Mouse (Mus musculus) splenic B cell, adult 2 months (primary cell): ENCODE measurements around the gene Ttc13.
A peak's percentile ranks its signal among the peaks of the same experiment; 100 is the strongest.

Experiments used
- DNase-seq: peaks from one replicate; pipeline ENCODE4 v3.0.0-alpha.2; 2011; ENCODE audit warnings: low read depth, low spot score
- H3K27me3 ChIP-seq: 2 replicates; pipeline ENCODE4 v1.6.1; 2012; ENCODE audit warnings: mild to moderate bottlenecking, low read length, moderate library complexity, mixed read lengths; ENCODE audit not compliant: control insufficient read depth, poor library complexity, insufficient read depth, severe bottlenecking
- H3K36me3 ChIP-seq: 2 replicates; pipeline ENCODE4 v1.6.1; 2012; ENCODE audit warnings: mild to moderate bottlenecking, low read length, moderate library complexity, mixed read lengths; ENCODE audit not compliant: control insufficient read depth, poor library complexity, insufficient read depth, severe bottlenecking

Ttc13 gene

GRCm38 (mm10) chr8:124721862-124722515 lies at the start of gene Ttc13, which contains the start of gene Arv1:
Ttc13 (minus strand) TSS chr8:124721983.
Arv1 (plus strand) TSS chr8:124722139.
- no peaks in the 10 kb centered on the region for H3K27me3 ChIP-seq
- DNase-seq = peak; percentile 98

DNA sequence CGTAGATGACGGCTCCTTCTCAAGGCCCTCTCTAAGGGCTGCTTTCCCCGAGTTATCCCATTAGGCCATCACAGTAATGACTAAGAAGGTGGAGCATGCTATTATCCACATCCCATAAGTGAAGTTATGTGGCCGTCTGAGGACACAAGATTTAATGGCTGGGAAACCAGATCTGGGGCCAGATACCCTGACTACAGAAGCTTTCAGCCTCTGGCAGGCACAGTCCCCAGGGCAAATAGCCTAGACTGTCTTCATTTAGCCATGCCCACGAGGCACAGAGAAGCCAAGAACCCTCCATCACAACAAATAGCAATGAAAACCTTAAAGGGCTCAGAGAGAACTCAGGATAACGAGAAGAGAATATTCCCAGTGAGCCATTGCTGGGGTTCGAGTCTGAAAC lies 41.3 kb upstream of the Ttc13 start:
- Histone ChIP-seq H3K27me3 (no peaks in the 10 kb centered on the region), H3K36me3 (no peaks in the 10 kb centered on the region)
- no peak for DNase-seq

More at GRCm38 (mm10) chr8:124721862-124722515, at the start of gene Ttc13, which contains the start of gene Arv1:
- H3K36me3 ChIP-seq = no peaks in the 10 kb centered on the region; the same call in none of the 2 replicates

DNA sequence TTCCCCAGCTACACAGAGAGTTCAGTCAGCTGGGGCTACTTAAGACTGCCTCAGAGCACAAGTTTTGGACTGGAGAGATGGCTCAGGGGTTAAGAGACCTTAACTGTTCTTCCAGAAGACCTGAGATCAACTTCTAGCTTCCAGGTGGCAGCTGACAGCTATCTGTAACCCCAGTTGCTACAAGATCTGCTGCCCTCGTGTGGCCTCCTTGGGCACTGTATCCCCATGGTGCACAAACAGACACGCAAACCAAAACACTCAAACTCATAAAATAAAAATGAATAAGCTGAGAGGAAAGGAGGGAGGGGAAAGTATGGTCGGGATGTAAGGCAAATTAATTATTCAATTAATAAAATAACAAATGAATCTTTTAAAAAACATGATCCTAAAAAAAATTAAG lies 36.8 kb upstream of the Ttc13 start:
- peak; percentile 49 for DNase-seq
- Histone ChIP-seq H3K27me3 (no peaks in the 10 kb centered on the region), H3K36me3 (no peaks in the 10 kb centered on the region)

GRCm38 (mm10) chr8:124756601-124757000 lies 34.8 kb upstream of the Ttc13 start:
- DNase-seq = peak; percentile 8
- Histone ChIP-seq H3K36me3 (no peaks in the 10 kb centered on the region), H3K27me3 (no peaks in the 10 kb centered on the region)

GRCm38 (mm10) chr8:124756153-124756552 lies 34.4 kb upstream of the Ttc13 start:
- H3K36me3 ChIP-seq = no peaks in the 10 kb centered on the region
- DNase-seq = no peak
- H3K27me3 ChIP-seq = no peaks in the 10 kb centered on the region

DNA sequence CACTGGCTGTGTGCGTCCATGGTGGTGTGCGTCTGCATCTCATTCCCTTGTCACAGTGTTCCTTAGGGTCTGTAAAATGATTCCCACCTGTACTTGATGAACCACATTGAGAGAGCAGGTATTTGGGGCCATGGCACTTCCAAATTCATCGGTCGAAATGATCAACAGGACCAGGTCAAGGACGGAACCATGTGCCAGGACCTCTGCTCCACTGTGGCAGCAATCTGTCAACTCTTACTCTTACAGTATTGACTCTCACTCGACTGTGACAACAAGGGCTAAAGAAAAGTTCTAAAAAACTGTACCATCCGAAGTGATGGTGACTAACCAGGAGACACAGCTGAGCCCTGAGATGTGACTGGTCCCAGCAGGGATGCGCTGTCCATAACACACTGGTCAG lies 33.7 kb upstream of the Ttc13 start:
- no peak for DNase-seq
- Histone ChIP-seq H3K27me3 (no peaks in the 10 kb centered on the region), H3K36me3 (no peaks in the 10 kb centered on the region)

GRCm38 (mm10) chr8:124754792-124755190 lies 33.0 kb upstream of the Ttc13 start:
- Histone ChIP-seq H3K36me3 (no peaks in the 10 kb centered on the region), H3K27me3 (no peaks in the 10 kb centered on the region)
- DNase-seq = no peak

DNA sequence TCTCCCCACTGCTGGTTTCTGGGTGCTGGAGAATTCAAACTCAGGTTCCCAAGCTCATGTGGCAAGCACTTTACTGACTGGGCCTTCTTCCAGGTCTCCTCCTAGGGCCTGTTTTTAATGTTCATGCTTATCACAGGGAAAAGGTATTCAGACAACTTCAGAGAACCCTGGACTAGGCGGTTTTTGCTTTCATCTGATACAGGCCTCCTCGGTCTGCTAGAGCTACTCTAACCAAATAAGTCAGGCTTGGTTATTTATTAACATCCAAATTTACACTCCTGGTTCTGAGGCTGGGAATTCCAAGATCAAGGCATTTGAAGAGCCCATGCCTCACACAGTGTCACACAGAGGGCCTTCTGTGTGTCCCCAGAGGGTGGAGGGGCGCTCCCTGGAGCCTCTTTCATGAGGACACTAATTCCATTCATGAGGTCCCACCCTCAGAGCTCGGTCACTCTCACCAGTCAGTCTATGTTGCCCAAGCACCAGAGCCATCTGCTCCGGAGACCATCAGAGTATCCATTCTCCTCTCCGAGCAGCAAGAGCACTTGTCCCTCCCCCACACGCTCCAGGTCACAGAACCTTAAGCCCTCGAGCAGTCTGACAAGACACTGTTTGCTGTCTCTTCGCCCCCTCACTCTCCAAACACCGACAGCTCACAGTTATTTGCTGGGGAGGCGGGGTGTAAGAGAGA lies 32.5 kb upstream of the Ttc13 start:
- Histone ChIP-seq H3K36me3 (no peaks in the 10 kb centered on the region), H3K27me3 (no peaks in the 10 kb centered on the region)
- DNase-seq = no peak

DNA sequence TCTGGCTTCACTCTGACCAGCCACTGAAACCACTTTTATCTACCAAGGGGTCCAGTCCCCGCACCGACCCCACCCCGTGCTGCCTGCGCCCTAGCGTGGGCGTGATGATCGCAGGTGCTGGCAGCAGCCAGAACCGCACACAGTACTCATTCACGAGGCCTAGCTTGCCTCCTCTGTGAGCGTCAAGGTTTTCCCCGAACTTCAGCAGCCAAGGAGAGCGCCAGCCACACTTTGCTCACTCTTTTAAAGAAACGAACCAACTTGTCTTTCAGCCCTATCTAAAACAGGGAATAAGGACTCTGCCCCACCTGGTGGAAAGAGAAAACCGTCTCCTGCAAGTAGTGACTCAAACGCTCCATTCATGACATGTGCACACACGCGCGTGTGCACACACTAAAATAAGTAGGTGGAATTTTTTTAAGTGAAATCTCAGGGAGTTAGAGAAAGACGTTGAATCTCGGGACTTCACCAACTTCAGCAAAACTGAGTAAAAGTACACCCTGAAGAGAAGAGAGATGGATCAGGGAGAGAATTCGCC lies 30.6 kb upstream of the Ttc13 start:
- H3K36me3 ChIP-seq = no peaks in the 10 kb centered on the region
- H3K27me3 ChIP-seq = no peaks in the 10 kb centered on the region
- no peak for DNase-seq

DNA sequence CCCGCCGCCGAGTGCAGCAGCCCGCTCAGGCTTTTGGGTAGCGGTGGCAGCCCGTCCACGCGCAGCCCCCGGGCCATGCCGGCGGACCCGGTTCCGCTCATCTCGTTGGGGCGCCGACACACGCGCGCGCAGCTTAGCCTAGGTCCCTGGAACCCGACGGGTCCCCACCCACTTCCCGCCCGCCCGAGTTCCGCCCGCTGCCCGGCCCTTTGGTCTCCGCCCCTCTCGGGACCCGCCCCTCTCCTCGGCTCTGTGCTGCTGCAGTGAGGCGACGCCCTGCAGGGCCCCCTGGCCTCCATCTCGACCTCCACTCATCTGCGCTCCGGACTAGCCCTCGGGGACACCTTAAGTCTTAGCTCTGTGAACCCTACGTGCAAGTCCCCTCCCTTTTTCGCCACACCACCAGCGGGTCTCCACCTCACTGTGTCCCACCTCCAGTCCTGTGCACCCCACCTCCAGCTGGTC lies 30.0 kb upstream of the Ttc13 start, which contains the start of gene Fam89a:
TSS of gene Fam89a (minus strand) at position 124 of the 465 bp plus-strand sequence.
- H3K27me3 ChIP-seq = no peaks in the 10 kb centered on the region
- peak; percentile 62 for DNase-seq
- no peaks in the 10 kb centered on the region for H3K36me3 ChIP-seq

DNA sequence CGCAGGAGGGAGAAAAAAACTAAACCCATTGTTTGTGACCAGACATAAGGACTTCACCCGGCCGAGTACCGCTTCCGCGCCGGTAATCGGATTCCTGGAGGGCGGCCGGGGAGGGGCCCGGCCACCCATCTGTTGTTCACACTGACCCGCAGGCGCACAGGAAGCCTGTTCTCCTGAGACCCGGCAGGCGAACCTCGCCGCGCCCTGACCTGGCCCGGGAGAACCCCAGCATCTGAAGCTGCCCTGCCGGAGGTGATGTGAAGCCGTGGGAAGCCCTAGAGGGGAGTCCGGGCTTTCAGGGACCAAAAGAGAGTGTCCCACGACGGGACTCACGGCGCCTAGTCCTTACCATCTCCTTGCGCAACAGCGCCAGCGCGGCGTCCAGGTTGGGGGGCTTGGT lies 29.4 kb upstream of the Ttc13 start:
- Histone ChIP-seq H3K27me3 (no peaks in the 10 kb centered on the region), H3K36me3 (no peaks in the 10 kb centered on the region)
- peak; percentile 4 for DNase-seq

DNA sequence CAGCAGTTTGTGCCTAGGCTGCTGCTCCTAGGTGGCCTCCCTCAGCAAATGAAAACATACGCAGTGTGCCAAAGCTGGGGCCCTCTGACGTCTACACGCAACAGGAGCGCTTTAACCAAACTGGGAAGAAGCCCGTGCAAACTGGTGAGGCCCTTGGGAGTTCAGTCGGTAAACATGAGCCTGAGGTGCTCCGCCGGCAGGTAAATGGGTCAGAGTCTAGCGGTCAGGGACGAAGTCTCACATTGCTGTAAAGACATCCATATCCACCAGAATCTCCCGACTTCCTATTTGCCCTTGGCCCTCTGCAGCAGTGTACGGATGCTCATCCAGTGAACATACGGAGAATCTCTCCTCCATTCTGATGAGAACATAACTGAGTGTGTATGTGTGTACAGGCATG lies 24.9 kb upstream of the Ttc13 start:
- Histone ChIP-seq H3K27me3 (no peaks in the 10 kb centered on the region), H3K36me3 (no peaks in the 10 kb centered on the region)
- no peak for DNase-seq

GRCm38 (mm10) chr8:124739268-124739667 lies 17.5 kb upstream of the Ttc13 start:
- peak; percentile 66 for DNase-seq
- Histone ChIP-seq H3K36me3 (peaks cover 2% of the 10 kb centered on the region; the same call in 1 of the 2 replicates), H3K27me3 (no peaks in the 10 kb centered on the region)

- H3K27me3 ChIP-seq = no peaks in the 10 kb centered on the region
- DNase-seq = no peak
- peaks cover 9% of the 10 kb centered on the region for H3K36me3 ChIP-seq
Measured at GRCm38 (mm10) chr8:124735371-124735911, 13.7 kb upstream of the Ttc13 start.

GRCm38 (mm10) chr8:124732828-124733227 lies 11.0 kb upstream of the Ttc13 start:
- DNase-seq = no peak
- Histone ChIP-seq H3K27me3 (no peaks in the 10 kb centered on the region), H3K36me3 (peaks cover 14% of the 10 kb centered on the region)
